In the genomic region with DNA sequence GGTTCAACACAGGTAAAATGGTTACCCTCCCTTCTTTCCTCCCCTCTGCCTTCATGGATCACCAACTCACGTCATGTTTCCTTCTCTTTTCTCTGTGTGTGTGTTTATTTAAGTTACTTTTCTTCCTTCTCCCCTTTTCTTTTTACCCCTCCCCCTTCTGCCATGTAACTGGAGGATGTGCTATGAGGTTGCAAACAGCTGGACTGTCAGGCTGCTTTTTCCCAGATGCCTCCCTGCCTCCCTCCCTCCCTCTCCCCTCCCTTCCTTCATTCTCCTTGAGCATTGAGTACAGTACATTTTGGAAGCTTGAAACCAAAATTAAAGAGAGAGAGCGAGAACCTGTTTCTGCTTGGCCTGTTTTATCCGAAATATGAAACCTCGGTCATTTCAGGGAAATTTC, we compare ENCODE assay signal across 1 mouse cellular context.
TF ChIP-seq lines count a peak whose summit lies in the region.

No protein-coding gene starts in this region.

TF ChIP-seq in CH12.LX, 34 proteins besides CTCF, POLR2A, EP300 and RAD21 (continued from another document):
- TF ChIP-seq E2F4 (IDR thresholded peaks at IDR 0.05; ENCODE audit: insufficient replicate concordance, low read depth, low read length) (no peak), MXI1 (IDR thresholded peaks at IDR 0.05; ENCODE audit: low read depth, low read length) (no peak), SMC3 (IDR thresholded peaks at IDR 0.05; ENCODE audit: low read depth, low read length) (no peak), RCOR1 (conservative IDR thresholded peaks at IDR 0.05; ENCODE audit: low read depth, low read length) (no peak), MAX (IDR thresholded peaks at IDR 0.05; ENCODE audit: low read length) (no peak), BHLHE40 (IDR thresholded peaks at IDR 0.05; ENCODE audit: low read depth, low read length) (no peak), MAZ (IDR thresholded peaks at IDR 0.05; ENCODE audit: low read depth, low read length) (no peak), CHD2 (IDR thresholded peaks at IDR 0.05; ENCODE audit: low read length) (no peak), NRF1 (IDR thresholded peaks at IDR 0.05; ENCODE audit: low read depth, low read length) (no peak), USF2 (conservative IDR thresholded peaks at IDR 0.05; ENCODE audit: low read depth, low read length) (no peak), MYC (IDR thresholded peaks at IDR 0.05; ENCODE audit: low read depth, low read length) (no peak), CHD1 (IDR thresholded peaks at IDR 0.05; ENCODE audit: low read depth, low read length) (no peak), TBP (conservative IDR thresholded peaks at IDR 0.05; ENCODE audit: low read depth, low read length) (no peak), JUN (IDR thresholded peaks at IDR 0.05; ENCODE audit: insufficient read depth, low read depth, low read length) (no peak)
